Mouse (Mus musculus): ENCODE results near the gene Rassf4.
A peak's percentile ranks its signal among the peaks of the same experiment; 100 is the strongest.

The Rassf4 gene

DNA sequence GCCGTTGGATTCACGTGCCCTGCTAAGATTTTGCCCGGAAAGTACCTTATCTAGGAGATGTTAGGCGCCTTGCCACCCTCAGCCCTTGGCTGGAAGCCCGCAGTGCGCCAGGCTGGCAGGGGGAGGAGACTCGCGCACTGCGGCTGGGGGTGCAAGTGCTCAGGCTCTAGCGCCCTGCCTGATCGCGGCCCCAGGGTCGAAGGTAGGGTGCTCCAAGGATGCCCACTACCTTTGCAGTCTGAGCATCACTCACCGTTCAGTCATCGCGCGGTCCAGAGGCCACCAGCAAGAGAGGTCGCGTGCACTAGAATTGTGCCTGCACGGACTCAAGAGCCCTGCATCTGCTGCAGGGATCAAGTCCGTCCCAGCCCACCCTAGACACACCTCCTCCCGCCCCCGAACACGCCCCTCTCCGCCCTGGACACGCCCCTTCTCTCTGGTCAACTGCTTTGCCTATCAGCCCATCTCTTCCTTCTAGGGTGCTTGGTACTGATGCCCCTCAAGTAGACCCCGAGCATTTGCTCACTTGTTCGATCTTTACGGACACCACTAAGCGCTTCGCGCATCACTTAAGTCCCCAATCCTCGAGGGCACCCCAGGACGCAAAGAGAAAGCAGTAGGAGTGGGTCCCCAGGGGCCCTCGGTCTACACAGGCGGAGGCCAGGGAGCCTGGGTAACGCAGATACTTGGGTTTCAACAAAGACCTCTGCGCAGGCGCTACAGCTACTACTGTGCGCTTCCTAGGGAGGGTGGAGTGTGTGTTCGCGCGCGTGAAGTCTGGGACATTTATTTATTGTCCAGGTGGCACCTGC lies at the start of gene Rassf4:
Gene Rassf4 (minus strand): TSS at position 482 of the 812 bp plus-strand sequence.
- peak; percentile 91 for DNase-seq (ENCODE audit: low spot score)

DNA sequence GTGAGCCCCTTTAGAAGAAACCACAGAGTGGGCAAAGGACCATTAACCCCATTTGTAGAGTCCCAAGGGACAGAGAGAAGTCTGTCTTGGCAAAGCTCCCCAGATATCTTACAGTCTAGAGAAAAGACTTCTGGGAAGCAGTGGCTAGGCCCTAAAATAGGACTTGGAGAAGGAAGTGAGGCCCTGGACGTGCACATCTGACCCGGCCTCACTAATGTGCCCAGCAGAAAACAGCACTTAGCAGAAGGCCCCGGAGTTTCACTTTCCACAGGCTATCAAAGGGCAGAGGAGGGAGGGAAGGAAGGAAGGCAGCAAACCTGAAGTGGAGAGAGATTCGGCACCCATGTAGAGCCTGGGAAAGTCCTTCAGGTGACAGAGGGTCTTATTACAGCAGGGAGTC lies 45.2 kb upstream of the Rassf4 start:
- DNase-seq (ENCODE audit: low spot score) = no peak

GRCm38 (mm10) chr6:116718361-116718760 lies 44.6 kb upstream of the Rassf4 start:
- DNase-seq (ENCODE audit: low spot score) = no peak

GRCm38 (mm10) chr6:116717851-116718250 lies 44.1 kb upstream of the Rassf4 start:
- no peak for DNase-seq (ENCODE audit: low spot score)

GRCm38 (mm10) chr6:116716666-116717065 lies 42.9 kb upstream of the Rassf4 start, which contains the start of gene Tmem72:
Gene Tmem72, minus strand, starts transcription at chr6:116716913.
- DNase-seq (ENCODE audit: low spot score) = no peak

GRCm38 (mm10) chr6:116715166-116715565 lies 41.4 kb upstream of the Rassf4 start:
- DNase-seq (ENCODE audit: low spot score) = no peak

DNA sequence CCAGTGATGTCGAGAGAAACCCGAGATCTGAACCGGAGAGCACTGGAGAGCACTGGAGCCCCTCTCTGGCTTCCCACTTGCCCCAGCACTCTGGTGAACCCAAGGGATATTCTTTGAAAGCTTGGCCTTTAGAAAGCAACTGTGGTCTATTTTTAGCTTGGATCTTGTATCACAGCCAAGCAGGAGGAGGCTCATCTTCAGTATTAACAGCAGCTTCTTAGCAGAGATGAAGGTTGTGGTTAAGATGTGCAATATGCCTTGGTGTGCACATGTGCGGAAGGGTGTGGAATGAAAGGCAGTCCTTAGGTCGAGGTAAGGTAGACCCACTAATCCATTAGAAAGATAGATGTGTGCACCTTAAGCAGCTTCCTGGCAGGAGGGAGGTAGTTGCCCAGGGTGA lies 40.8 kb upstream of the Rassf4 start:
- DNase-seq (ENCODE audit: low spot score) = no peak

DNA sequence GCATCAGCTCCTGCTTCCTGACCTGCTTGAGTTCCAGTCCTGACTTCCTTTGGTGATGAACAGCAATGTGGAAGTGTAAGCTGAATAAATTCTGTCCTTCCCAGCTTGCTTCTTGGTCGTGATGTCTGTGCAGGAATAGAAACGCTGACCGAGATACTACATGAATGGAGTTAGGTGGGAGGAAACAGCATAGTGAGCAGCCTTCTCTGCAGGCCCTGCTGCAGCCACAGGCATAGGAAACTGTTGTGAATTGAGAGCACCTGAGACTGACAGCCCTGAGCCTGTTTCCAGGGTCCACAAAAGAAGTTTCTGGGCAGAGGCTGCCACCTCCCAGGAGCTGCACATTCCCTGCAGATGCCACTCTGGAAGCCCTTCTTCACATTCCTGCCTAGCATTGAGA lies 40.2 kb upstream of the Rassf4 start:
- no peak for DNase-seq (ENCODE audit: low spot score)

- DNase-seq (ENCODE audit: low spot score) = no peak
These were observed 38.8 kb upstream of the Rassf4 start for GRCm38 (mm10) chr6:116712503-116712902.

DNA sequence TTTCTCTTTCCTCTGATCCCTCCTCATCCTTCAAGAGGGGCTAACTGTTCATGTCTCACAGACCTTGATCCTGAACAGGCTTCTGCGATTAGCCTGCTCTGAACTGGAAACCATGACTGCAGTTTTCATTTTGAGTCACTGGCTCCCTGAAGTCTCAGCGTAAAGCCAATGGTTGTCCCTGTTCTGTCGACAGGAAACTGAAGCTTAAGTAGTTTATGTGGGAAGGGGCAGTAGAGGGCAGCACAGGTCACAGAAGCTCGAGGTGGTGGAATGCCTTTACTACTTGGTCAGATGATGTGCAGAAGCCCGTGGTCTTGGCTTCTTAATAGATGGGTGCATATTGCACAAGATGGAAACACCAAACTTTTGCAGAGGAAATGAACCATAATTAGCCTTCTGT lies 38.3 kb upstream of the Rassf4 start:
- no peak for DNase-seq (ENCODE audit: low spot score)

DNA sequence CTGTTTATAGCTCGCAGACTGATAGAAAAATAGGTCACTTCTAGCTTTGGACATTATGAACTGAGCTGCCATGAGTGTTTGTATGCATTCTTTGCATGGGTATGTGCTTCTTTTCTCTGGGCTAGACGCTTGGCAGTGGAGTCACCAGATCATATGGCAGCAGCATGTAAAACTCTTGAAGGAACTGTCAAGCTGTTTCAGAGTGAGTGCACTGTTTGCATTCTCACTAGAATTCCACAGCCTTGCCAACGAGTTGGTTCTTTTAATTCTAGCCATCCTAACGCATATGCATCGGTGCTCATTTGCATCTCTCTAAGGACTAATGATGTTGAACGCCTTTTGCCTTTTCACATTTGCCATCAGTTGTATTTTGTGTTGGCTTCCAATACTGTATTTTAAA lies 30.6 kb upstream of the Rassf4 start:
- DNase-seq (ENCODE audit: low spot score) = no peak

DNA sequence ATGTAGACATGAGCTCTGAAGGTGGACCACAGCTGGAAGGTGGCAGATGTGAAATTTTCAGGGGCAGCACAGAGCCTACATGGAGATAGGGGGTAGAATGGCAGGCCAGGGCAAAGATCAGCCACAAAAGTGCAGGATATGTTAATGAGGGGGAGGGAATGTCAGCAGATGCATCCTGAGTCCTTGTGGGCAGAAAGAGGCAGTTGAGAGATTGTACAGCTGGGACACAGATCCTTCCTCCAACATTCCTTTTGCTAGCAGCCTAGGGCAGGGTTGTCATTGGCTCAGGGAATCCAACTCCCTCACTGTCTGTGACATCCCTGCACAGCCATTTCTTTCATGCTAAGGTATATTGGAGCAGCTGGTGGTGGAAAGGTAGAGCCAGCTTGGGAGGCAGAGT lies 27.1 kb upstream of the Rassf4 start:
- no peak for DNase-seq (ENCODE audit: low spot score)

DNA sequence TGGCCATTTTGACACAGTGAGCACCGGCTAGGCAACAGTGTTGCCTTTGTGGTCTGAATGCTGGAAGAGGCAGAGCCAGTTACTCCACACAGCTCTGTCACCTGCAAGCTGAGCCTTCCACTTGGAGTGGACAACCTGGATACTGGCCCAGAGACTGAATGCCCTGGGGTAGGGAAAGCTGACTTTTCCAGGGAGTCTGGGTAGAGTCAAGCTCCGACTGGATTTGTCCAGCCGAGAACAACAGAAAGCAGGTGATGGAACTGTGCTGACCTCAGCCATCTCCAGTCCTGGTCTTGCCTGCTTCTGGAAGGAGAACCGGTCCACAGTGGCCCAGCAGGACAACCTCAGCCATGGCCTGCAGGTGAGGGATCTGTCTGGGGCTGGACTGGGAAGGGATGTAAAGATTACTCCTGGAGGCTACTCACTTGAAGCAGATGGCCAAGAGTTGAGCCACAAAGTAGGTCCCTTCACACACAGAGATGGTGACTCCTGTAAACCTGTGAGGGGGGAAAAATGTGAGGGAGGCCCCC lies 24.2 kb upstream of the Rassf4 start:
- DNase-seq (ENCODE audit: low spot score) = no peak

DNA sequence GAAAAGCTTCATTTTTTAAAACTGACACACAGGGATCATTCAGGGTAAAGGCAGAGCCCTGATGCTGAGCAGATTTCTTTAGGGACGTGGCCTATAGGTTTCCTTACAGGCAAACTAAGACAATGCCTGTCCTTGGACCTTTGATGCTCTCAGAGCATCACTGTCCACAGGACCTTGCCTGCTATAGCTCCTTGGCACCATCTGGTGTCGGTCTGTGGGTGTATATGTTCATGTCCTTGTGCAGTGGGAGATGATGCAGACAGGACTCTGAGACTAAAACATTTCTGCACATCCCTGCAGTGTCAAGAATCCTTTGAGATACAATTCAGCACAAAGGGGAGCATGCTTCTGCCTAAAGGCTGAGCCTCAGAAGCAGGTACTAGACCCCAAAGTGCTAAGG lies 23.7 kb upstream of the Rassf4 start:
- DNase-seq (ENCODE audit: low spot score) = no peak

GRCm38 (mm10) chr6:116694346-116694745 lies 20.6 kb upstream of the Rassf4 start:
- no peak for DNase-seq (ENCODE audit: low spot score)

DNA sequence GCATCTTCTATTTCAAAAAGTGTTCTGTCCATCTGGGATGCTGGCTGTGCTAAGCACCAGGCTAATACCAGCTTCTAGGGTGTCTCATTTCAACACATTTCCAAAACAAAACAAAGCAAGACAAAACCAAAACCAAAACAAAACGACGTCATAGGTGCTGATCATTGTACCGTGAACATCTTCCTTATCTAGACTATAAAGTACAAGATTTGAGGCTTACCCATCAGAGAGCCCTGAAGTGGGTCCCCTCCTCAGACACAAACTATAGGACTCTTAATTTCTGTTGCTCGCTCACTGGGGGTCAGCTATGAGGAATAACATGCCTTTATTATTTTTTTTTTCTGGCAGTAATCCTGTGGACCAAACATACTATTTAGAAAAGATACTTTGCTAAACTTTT lies 19.9 kb upstream of the Rassf4 start:
- DNase-seq (ENCODE audit: low spot score) = no peak

- DNase-seq (ENCODE audit: low spot score) = peak; percentile 41
These were observed 8.6 kb upstream of the Rassf4 start for GRCm38 (mm10) chr6:116682317-116682716.

DNA sequence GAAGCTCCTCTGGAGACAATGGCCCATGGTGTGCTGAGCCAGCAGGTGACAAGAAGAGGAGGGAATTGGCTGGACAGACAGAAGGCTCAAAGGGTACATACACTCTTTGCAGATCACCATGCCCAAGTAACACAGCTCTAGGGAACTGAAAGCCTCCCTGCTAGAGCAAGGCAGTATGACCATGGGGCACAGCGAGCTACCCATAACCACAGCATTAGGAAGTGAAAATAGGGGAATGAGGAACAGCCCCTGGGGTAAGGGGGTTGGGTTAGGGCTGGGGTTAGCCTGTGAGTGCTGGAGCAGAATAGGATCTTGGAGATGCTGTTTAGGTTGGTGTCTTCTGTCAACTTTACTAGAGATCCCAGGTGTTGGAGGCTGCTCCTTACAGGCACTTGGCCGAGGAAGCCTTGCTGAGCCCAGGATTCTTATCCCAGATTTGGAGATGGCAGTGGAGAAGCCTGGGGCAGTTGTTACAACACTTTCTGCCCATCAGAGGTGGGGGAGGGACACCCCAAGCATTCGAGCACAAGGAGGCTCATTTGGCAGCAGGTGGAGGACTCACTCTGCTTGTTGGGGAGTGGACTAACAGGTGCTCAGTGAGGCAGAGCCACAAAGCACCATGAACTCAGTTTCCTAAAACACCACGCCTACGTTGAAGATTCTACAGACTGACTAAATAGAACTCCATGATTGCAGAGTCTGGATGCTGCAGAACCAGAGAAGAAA lies 6.0 kb upstream of the Rassf4 start:
- no peak for DNase-seq (ENCODE audit: low spot score)

DNA sequence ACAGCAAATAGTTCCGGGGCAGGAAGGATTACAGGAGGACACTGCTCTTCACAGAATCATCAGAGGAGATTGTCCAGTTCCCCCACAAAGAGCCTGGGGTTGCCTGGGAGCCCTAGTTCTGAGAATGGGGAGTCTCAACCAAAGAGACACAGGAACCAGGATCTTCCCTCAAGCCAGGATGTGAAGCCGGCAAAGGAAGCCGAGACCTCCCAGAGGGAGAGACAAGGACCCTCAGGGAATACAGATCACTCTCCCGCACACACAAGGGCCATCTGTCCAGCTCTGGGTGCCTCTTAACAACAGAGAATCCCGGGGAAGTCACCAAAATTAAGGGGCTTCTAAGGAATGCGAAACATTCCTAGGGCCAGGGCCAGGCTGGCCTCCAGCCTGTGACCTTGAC lies 3.6 kb upstream of the Rassf4 start:
- DNase-seq (ENCODE audit: low spot score) = peak; percentile 35

DNA sequence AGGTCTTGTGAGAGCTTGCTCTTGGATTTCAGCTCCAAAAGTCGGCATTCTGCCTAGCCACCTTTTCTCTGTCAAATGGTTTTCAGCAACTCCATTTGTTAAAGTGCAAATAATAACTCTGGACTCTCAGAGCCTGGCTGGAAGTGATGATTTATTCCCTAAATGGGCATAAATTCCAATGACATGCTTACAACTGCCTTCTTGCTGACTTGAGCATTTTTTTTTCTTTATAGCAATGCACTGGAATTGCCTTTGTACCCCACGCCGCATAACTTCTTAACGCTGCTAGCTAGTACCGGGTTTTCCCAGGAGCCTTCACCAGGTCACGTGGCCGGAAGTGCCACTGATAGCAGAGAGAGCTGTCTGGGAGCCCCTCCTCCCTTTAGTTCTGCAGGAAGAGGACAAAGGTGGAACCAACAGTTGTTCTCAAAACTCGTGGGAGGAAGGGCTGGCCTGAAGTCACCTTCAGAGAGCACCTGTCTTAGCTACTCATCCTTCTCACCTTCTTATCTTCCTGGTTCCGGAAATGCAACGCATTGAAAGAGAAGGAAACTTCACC lies 2.7 kb upstream of the Rassf4 start:
- peak; percentile 37 for DNase-seq (ENCODE audit: low spot score)

DNA sequence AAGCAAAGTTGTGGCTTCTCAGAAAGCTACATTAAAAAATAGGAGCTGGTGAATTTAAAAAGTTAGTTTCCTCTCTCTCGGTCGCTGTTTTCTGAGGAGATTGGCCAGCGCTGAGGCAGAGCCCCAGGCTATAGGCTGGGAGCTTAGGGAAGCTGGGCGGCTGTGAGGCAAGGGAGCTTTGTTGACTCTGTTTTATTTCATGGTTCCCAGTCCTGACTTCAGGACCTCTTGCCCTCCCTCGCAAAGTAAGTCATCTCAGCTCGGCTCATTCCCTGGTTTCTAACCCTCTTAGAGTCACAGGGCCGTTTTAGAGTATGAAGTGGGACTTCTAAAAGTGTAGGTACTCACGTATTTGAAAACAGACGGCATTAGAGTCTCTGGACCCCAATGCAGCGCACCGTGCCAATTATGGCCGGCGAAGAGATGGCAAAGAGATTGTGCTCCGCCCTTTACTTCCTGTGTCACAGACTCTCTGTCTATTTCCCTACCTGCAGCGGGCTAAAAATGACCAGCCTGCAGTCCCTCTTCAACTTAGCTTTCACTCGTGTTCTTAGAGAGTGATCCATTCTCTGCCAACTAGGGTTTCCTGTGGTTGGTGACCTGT lies 633 bp upstream of the Rassf4 start:
- DNase-seq (ENCODE audit: low spot score) = peak; percentile 37

GRCm38 (mm10) chr6:116672349-116672748 lies 1.4 kb downstream of the Rassf4 start:
- no peak for DNase-seq (ENCODE audit: low spot score)

Measured in testis, postnatal 10 days (tissue).